Mouse (Mus musculus) testis, adult 2 months (tissue): Measurements from ENCODE around the gene Dtx2.

Experiments used
- CTCF ChIP-seq: fragments of 200-500 bp; IDR thresholded peaks from 2 replicates; pipeline ENCODE4 v1.5.1; 2012; ENCODE audit warnings: low read depth, mild to moderate bottlenecking, inconsistent platforms, low read length, moderate library complexity; ENCODE audit not compliant: control insufficient read depth, insufficient read depth, insufficient replicate concordance
- POLR2A ChIP-seq: fragments of 200-500 bp; IDR thresholded peaks from 2 replicates; pipeline ENCODE4 v1.6.1; 2012; ENCODE audit warnings: low read depth, mild to moderate bottlenecking, inconsistent platforms, low read length, moderate library complexity; ENCODE audit not compliant: control insufficient read depth

DNA sequence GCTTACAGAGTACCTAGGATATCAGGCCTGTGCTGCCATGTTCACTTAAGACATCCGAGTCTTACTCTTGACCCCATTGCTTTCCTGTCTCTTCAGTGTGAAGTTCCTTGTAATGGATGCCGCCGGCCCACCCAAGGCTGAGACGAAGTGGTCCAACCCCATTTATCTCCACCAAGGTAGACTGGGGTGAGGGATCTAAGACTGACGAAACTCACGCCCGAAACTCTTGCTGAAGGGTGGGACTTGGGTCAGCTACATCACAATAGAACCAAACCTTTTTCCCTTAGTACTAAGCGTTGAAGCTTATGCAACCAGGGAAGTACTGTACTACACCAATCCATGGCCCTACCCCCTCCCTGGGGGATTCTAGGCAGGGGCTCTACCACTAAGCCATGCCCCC, 47.1 kb downstream of the Dtx2 start:
- TF ChIP-seq POLR2A (no peak), CTCF (no peak)
